Mouse (Mus musculus) Patski (cell line): Measurements from ENCODE around the gene Otud1. TPM values are rescaled to one million over a fixed set of nuclear protein-coding genes. Genes with fewer than 3 reads are reported as not detected.

Source experiments
- ATAC-seq: fragments of 100-300 bp; one replicate; pipeline ENCODE4 v1.8.0; 2021
- CTCF ChIA-PET: fragments of 350-600 bp; sonication (Branson Sonifier 250); formaldehyde crosslinking; loops from one replicate; lab custom pipeline; 2022; ENCODE audit warnings: inconsistent platforms; lab: Charles Lee
- POLR2A ChIA-PET: fragments of 350-600 bp; sonication (Branson Sonifier 250); formaldehyde crosslinking; loops from one replicate; lab custom pipeline; 2022; ENCODE audit warnings: antibody characterized with exemption, inconsistent platforms; lab: Charles Lee
- DNase-seq: peaks from one replicate; pipeline ENCODE4 v3.0.0-alpha.2; 2011; ENCODE audit warnings: low read depth, low spot score
- H3K27me3 ChIP-seq: fragments of 371-371 bp; one replicate; pipeline ENCODE4 v1.5.1; 2021
- CTCF ChIP-seq: fragments of 100-300 bp; IDR thresholded peaks from one replicate; pipeline ENCODE4 v1.5.1; 2021
- in situ Hi-C: fragments of 300-500 bp; cut with MboI; formaldehyde crosslinking; loops from 3 replicates; pipeline ENCODE4 v1.11.1; 2018; ENCODE audit warnings: low pct_unique_long_range_greater_than_20kb, mixed read lengths
- polyA plus RNA-seq: library from polyadenylated mRNA; unstranded; gene quantifications from one replicate; pipeline ENCODE4 v1.2.3, GENCODE M21; 2021

Gene Otud1
- 12.7 TPM for polyA plus RNA-seq

- TF ChIP-seq CTCF = peak; percentile 69
- H3K27me3 ChIP-seq = no peaks in the 10 kb centered on the region
- in situ Hi-C loops = no loop called here
- DNase-seq = peak; percentile 64
- ChIA-PET POLR2A (interaction anchor here (0.6 to 0.7 kb wide), 3 partner anchors 33 to 66 kb away, joined by 3 to 4 read pairs (median 3); no protein-coding TSS in a partner anchor), CTCF (interaction anchor here (0.8 to 1.0 kb wide), 3 partner anchors 31 to 137 kb away, joined by 3 read pairs; no protein-coding TSS in a partner anchor)
- ATAC-seq = peak; percentile 96
Measured at GRCm38 (mm10) chr2:19657158-19657874, at the start of gene Otud1. Gene Otud1, plus strand, starts transcription at chr2:19657752.

- ATAC-seq = no peak
- H3K27me3 ChIP-seq = no peaks in the 10 kb centered on the region
- in situ Hi-C loops = no loop called here
- no peak for TF ChIP-seq CTCF
- ChIA-PET POLR2A (no interaction called here), CTCF (no interaction called here)
- no peak for DNase-seq
Measured at GRCm38 (mm10) chr2:19607852-19608251, 49.7 kb upstream of the Otud1 start.

- CTCF ChIA-PET = no interaction called here
- in situ Hi-C loops = no loop called here
- ATAC-seq = no peak
- no peaks in the 10 kb centered on the region for H3K27me3 ChIP-seq
- DNase-seq = no peak
- POLR2A ChIA-PET = interaction anchor here (0.7 kb wide), 2 partner anchors 17 to 215 kb away, joined by 3 to 5 read pairs; no protein-coding TSS in a partner anchor
- TF ChIP-seq CTCF = no peak
Measured at GRCm38 (mm10) chr2:19608410-19609073, 49.0 kb upstream of the Otud1 start.

GRCm38 (mm10) chr2:19622041-19622440 is 35.5 kb upstream of the Otud1 start:
- POLR2A ChIA-PET = no interaction called here
- ATAC-seq (no peak), DNase-seq (no peak)
- CTCF ChIA-PET = no interaction called here
- in situ Hi-C loops = no loop called here
- TF ChIP-seq CTCF = no peak
- no peaks in the 10 kb centered on the region for H3K27me3 ChIP-seq

GRCm38 (mm10) chr2:19627044-19627443 is 30.5 kb upstream of the Otud1 start:
- POLR2A ChIA-PET = no interaction called here
- DNase-seq (no peak), ATAC-seq (no peak)
- TF ChIP-seq CTCF = no peak
- in situ Hi-C loops = no loop called here
- CTCF ChIA-PET = interaction anchor here (1.3 to 2.2 kb wide), 2 partner anchors 9 to 13 kb away, joined by 3 to 7 read pairs; no protein-coding TSS in a partner anchor
- H3K27me3 ChIP-seq = no peaks in the 10 kb centered on the region

GRCm38 (mm10) chr2:19627920-19628608 is 29.5 kb upstream of the Otud1 start:
- in situ Hi-C loops = no loop called here
- ChIA-PET CTCF (interaction anchor here (1.3 kb wide), 1 partner anchor 7 kb away, joined by 3 read pairs; no protein-coding TSS in a partner anchor), POLR2A (no interaction called here)
- H3K27me3 ChIP-seq = no peaks in the 10 kb centered on the region
- no peak for TF ChIP-seq CTCF
- DNase-seq = no peak
- ATAC-seq = no peak

GRCm38 (mm10) chr2:19630544-19630943 is 27.0 kb upstream of the Otud1 start:
- H3K27me3 ChIP-seq = no peaks in the 10 kb centered on the region
- ATAC-seq (no peak), DNase-seq (no peak)
- ChIA-PET CTCF (no interaction called here), POLR2A (no interaction called here)
- no peak for TF ChIP-seq CTCF
- in situ Hi-C loops = no loop called here

GRCm38 (mm10) chr2:19633406-19633920 is 24.1 kb upstream of the Otud1 start:
- ChIA-PET CTCF (no interaction called here), POLR2A (interaction anchor here (0.6 kb wide), 1 partner anchor 13 kb away, joined by 4 read pairs; no protein-coding TSS in a partner anchor)
- DNase-seq = no peak
- no peaks in the 10 kb centered on the region for H3K27me3 ChIP-seq
- no peak for TF ChIP-seq CTCF
- ATAC-seq = peak; percentile 95
- in situ Hi-C loops = no loop called here

- TF ChIP-seq CTCF = no peak
- in situ Hi-C loops = no loop called here
- H3K27me3 ChIP-seq = no peaks in the 10 kb centered on the region
- no peak for ATAC-seq
- CTCF ChIA-PET = no interaction called here
- POLR2A ChIA-PET = no interaction called here
- no peak for DNase-seq
Measured at GRCm38 (mm10) chr2:19645182-19645581, 12.4 kb upstream of the Otud1 start.

- CTCF ChIA-PET = interaction anchor here (1.2 kb wide), 1 partner anchor 10 kb away, joined by 3 read pairs; no protein-coding TSS in a partner anchor
- ATAC-seq (no peak), DNase-seq (no peak)
- H3K27me3 ChIP-seq = no peaks in the 10 kb centered on the region
- TF ChIP-seq CTCF = no peak
- POLR2A ChIA-PET = no interaction called here
- in situ Hi-C loops = no loop called here
Measured at GRCm38 (mm10) chr2:19646144-19646543, 11.4 kb upstream of the Otud1 start.
